Mouse (Mus musculus) liver, embryonic 14.5 days (tissue): ENCODE measurements around the gene Yae1d1. TPM values are rescaled to one million over a fixed set of nuclear protein-coding genes. Genes with fewer than 3 reads are reported as not detected.

ENCODE experiments used
- ATAC-seq: fragments of 200-750 bp; cut with Nextera tagmentation; 2 replicates; pipeline ENCODE4 v1.8.0; 2017; ENCODE audit warnings: moderate number of reproducible peaks, mild to moderate bottlenecking, moderate library complexity; ENCODE audit not compliant: insufficient read depth
- DNase-seq, 3 experiments: peaks; one replicate each; pipeline ENCODE4 v3.0.0-alpha.2; 2012 to 2013; ENCODE audit warnings: low read depth in 3 of 3, low spot score in 3 of 3
- H3K27ac ChIP-seq: fragments of 300-500 bp; sonication (generic); 2 replicates; pipeline ENCODE4 v1.5.1; 2014; ENCODE audit warnings: moderate library complexity, mild to moderate bottlenecking, control low read depth, inconsistent platforms
- H3K27me3 ChIP-seq: fragments of 300-500 bp; sonication (generic); 2 replicates; pipeline ENCODE4 v1.6.1; 2014; ENCODE audit warnings: mild to moderate bottlenecking, low read length, moderate library complexity; ENCODE audit not compliant: control insufficient read depth, insufficient read depth
- H3K36me3 ChIP-seq: fragments of 300-500 bp; sonication (generic); replicated peaks from 2 replicates; pipeline ENCODE4 v1.6.1; 2014; ENCODE audit warnings: low read depth; ENCODE audit not compliant: control insufficient read depth, insufficient read depth
- H3K4me1 ChIP-seq, 2 experiments: fragments of 200-500 bp in 1 of 2; fragments of 300-500 bp in 1 of 2; sonication (generic) in 1 of 2; replicated peaks; 2 replicates each; pipeline ENCODE4 v1.6.1; 2012 to 2014; ENCODE audit warnings: antibody characterized with exemption in 1 of 2, inconsistent platforms in 1 of 2, low read length in 1 of 2; ENCODE audit not compliant: control insufficient read depth in 2 of 2, insufficient read depth in 2 of 2
- H3K4me2 ChIP-seq: fragments of 300-500 bp; sonication (generic); 2 replicates; pipeline ENCODE4 v1.6.1; 2014; ENCODE audit warnings: low read depth, mild to moderate bottlenecking, control low read depth, moderate library complexity
- H3K4me3 ChIP-seq, 2 experiments: fragments of 200-500 bp in 1 of 2; fragments of 300-500 bp in 1 of 2; sonication (generic) in 1 of 2; 2 replicates each; pipeline ENCODE4 v1.5.1; 2012 to 2014; ENCODE audit warnings: low read depth in 2 of 2, low read length in 2 of 2, mild to moderate bottlenecking in 2 of 2, control low read depth in 1 of 2, inconsistent platforms in 1 of 2, moderate library complexity in 1 of 2; ENCODE audit not compliant: insufficient read depth in 1 of 2
- H3K9ac ChIP-seq: fragments of 300-500 bp; sonication (generic); replicated peaks from 2 replicates; pipeline ENCODE4 v1.6.1; 2014; ENCODE audit warnings: mild to moderate bottlenecking, control low read depth, moderate library complexity
- H3K9me3 ChIP-seq: fragments of 300-500 bp; sonication (generic); 2 replicates; pipeline ENCODE4 v1.6.1; 2016; ENCODE audit warnings: low read length, mixed read lengths; ENCODE audit not compliant: control insufficient read depth
- CTCF ChIP-seq: IDR thresholded peaks from 2 replicates; pipeline ENCODE4 v1.5.1; 2016; ENCODE audit warnings: antibody characterized with exemption, low read depth, control low read depth
- EP300 ChIP-seq: IDR thresholded peaks from 2 replicates; pipeline ENCODE4 v1.6.1; 2016; ENCODE audit warnings: antibody characterized with exemption, low read depth
- WGBS: fragments of 180-500 bp; shearing (Covaris S2); extraction: QIAGEN DNeasy Blood & Tissue Kit; methylation state at CpG from one replicate; pipeline ENCODE4 v1.1.7; 2014; ENCODE audit not compliant: insufficient replicate concordance; 5-methylcytosine and 5-hydroxymethylcytosine counted together
- polyA plus RNA-seq, 2 experiments: library from polyadenylated mRNA; depleted of rRNA in 1 of 2; stranded (reverse) in 1 of 2; unstranded in 1 of 2; fragments of >200 nt; fragmentation: Nextera tagmentation in 1 of 2; extraction: Ambion mirVana in 1 of 2; gene quantifications; 2 replicates each; pipeline versions ENCODE4 v1.2.1 to v1.2.3; 2012 to 2014

Gene Yae1d1
- polyA plus RNA-seq, 2 experiments: 10.8 to 19.6 TPM

GRCm38 (mm10) chr13:17993515-17993847, 332 bp upstream of the Yae1d1 start:
- no peak for TF ChIP-seq CTCF
- TF ChIP-seq EP300: no peak
- Histone ChIP-seq H3K27me3 (no peaks in the 10 kb centered on the region), H3K9ac (peak overlapping the region; percentile 83), H3K4me3 (peak overlapping the region; percentile 78 to 90), H3K4me1 (peaks cover 0 to 6% of the 10 kb centered on the region in 2 experiments; a peak in 1 of 4 replicates), H3K36me3 (no peaks in the 10 kb centered on the region; the same call in 1 of the 2 replicates), H3K4me2 (peak overlapping the region; percentile 73), H3K27ac (no peak overlapping the region), H3K9me3 (no peaks in the 10 kb centered on the region)
- no peak for ATAC-seq
- 30% methylated on average over 7 of the region's 7 CpGs for WGBS
- DNase-seq: no peak

DNA sequence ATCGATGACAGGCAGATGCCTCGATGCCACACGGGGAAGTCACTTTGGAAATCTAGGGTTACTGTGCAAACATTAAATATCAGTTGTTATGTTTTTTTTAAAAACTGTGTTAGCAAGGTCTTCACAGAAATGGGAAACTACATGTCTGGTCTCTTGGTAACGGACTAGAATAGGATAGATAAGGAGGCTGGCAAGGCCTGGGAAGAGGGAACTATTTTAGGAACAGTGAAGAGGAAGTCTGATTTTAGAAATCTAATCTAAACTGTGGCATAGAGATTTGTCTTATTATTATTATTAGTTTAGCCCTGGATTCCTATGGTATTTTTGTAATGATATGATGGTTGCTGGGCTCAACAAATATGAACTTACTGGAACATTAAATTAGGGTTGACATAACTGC, 1.1 kb downstream of the Yae1d1 start:
- no peaks in the 10 kb centered on the region for H3K9me3 ChIP-seq
- H3K4me3 ChIP-seq: peak overlapping the region in 1 of 2 experiments; percentile 90; a peak in 2 of 4 replicates
- TF ChIP-seq EP300: no peak
- no peak for TF ChIP-seq CTCF
- ATAC-seq (no peak), DNase-seq (no peak)
- H3K36me3 ChIP-seq: peaks cover 1% of the 10 kb centered on the region
- H3K9ac ChIP-seq: no peak overlapping the region; the same call in 1 of the 2 replicates
- no peaks in the 10 kb centered on the region for H3K27me3 ChIP-seq
- H3K4me1 ChIP-seq: peaks cover 0 to 6% of the 10 kb centered on the region in 2 experiments; a peak in 1 of 4 replicates
- no peak overlapping the region for H3K27ac ChIP-seq
- 48% methylated on average over 4 of the region's 4 CpGs for WGBS
- peak overlapping the region; percentile 73 for H3K4me2 ChIP-seq

DNA sequence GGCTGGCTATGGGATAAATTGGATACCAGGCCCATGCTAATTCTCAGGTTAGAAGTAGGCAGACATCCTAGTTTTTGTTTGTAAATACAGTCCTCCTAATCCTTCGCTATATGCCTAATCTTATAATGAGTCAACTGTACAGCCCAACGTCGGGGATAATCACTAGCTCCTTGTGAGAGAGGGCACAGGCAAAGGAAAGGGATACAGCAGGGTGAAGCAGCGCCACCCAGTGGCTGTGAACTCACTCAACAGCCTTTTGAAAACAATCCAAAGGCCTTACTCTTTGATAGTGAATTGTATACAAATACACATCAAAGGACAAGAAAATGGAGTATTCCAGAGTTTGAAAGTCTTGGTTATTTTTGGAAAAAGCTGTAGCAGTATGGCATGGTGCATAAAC, 10.0 kb downstream of the Yae1d1 start:
- no peak overlapping the region for H3K27ac ChIP-seq
- H3K9ac ChIP-seq: no peak overlapping the region
- H3K36me3 ChIP-seq: peaks cover 10% of the 10 kb centered on the region
- no peaks in the 10 kb centered on the region for H3K9me3 ChIP-seq
- DNase-seq: no peak
- no peaks in the 10 kb centered on the region for H3K4me1 ChIP-seq
- ATAC-seq: no peak
- 37% methylated on average over 4 of the region's 4 CpGs for WGBS
- no peaks in the 10 kb centered on the region for H3K27me3 ChIP-seq
- no peak overlapping the region for H3K4me2 ChIP-seq
- TF ChIP-seq EP300: no peak
- TF ChIP-seq CTCF: peak; percentile 72
- no peak overlapping the region for H3K4me3 ChIP-seq

GRCm38 (mm10) chr13:17982634-17983033, 10.5 kb downstream of the Yae1d1 start:
- no peak overlapping the region for H3K27ac ChIP-seq
- H3K4me3 ChIP-seq: no peak overlapping the region
- H3K36me3 ChIP-seq: peaks cover 10% of the 10 kb centered on the region
- H3K9ac ChIP-seq: no peak overlapping the region
- ATAC-seq (no peak), DNase-seq (no peak)
- no peaks in the 10 kb centered on the region for H3K9me3 ChIP-seq
- H3K4me2 ChIP-seq: no peak overlapping the region
- H3K27me3 ChIP-seq: no peaks in the 10 kb centered on the region
- no peak for TF ChIP-seq EP300
- no peak for TF ChIP-seq CTCF
- 71% methylated on average over 5 of the region's 5 CpGs for WGBS
- no peaks in the 10 kb centered on the region for H3K4me1 ChIP-seq

DNA sequence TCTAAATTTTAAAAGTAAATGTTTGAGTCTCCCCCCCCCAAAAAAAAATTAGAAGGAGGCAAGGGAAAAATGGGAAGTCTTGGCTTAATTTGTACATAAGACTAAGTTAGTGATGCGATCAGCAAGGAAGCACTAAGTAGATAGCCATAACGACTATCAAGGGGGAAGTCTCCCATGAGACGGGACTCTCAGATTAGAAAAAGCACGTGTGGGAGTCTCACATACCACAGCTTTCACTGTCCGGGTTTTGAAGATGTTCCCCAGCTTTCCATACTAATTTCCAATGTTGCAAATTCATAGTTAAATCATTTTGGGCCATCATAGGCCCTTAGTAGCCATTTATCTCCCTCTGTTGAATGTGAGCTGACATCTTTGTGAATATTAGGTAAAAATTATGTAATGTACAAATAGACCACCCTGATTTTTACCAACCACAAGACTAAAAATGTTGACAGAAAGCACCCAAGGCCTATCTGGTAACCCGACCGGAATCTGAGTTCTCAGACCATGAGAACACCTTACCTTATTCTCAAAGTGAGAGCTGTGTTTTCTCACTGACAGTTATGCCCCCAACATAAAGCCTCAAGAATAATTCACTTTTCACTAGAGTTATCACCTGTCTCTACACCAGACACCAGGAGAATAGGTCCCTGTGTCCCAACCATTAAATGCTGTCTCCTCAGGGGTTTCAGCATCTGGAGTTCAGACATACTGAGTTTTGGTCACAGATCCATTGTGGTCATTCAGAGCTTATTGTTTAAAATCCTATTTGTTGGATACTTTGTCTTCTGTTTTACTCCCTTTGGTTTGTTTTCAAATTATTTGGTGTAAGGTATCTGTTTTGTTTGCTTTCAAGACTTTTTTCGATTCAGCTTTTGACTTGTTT, 16.1 kb downstream of the Yae1d1 start:
- Histone ChIP-seq H3K4me2 (no peak overlapping the region), H3K27ac (no peak overlapping the region), H3K4me1 (no peaks in the 10 kb centered on the region), H3K27me3 (no peaks in the 10 kb centered on the region), H3K4me3 (no peak overlapping the region), H3K36me3 (no peaks in the 10 kb centered on the region), H3K9ac (no peak overlapping the region), H3K9me3 (no peaks in the 10 kb centered on the region)
- 49% methylated on average over 8 of the region's 8 CpGs for WGBS
- DNase-seq (no peak), ATAC-seq (no peak)
- TF ChIP-seq CTCF (no peak), EP300 (no peak)
